Mouse (Mus musculus) myocyte (in vitro differentiated cells): ENCODE measurements around the gene Ttc3.

Source experiments
- CEBPB ChIP-seq: IDR thresholded peaks from 2 replicates; pipeline ENCODE4 v1.6.1; 2011; ENCODE audit warnings: mild to moderate bottlenecking, moderate library complexity; ENCODE audit not compliant: poor library complexity, insufficient read depth, severe bottlenecking
- E2F4 ChIP-seq: IDR thresholded peaks from one replicate; pipeline ENCODE4 v1.6.1; 2011; ENCODE audit warnings: mild to moderate bottlenecking, control low read depth, moderate library complexity; ENCODE audit not compliant: insufficient read depth
- MAX ChIP-seq: IDR thresholded peaks from one replicate; pipeline ENCODE4 v1.6.1; 2011; ENCODE audit warnings: low read depth, mild to moderate bottlenecking, control low read depth
- MYOD1 ChIP-seq, 3 experiments: IDR thresholded peaks; one replicate each; pipeline ENCODE4 v1.6.1; 2011; ENCODE audit warnings: control low read depth in 2 of 3, low read depth in 2 of 3, mild to moderate bottlenecking in 2 of 3, moderate library complexity in 1 of 3; ENCODE audit not compliant: insufficient read length in 2 of 3, control insufficient read depth in 1 of 3
- POLR2A ChIP-seq: IDR thresholded peaks from one replicate; pipeline ENCODE4 v1.6.1; 2011; ENCODE audit warnings: low read depth, mild to moderate bottlenecking, control low read depth, moderate library complexity; ENCODE audit not compliant: insufficient read length
- POLR2AphosphoS2 ChIP-seq: IDR thresholded peaks from one replicate; pipeline ENCODE4 v1.6.1; 2011; ENCODE audit warnings: low read depth, control low read depth; ENCODE audit not compliant: insufficient read length
- REST ChIP-seq: IDR thresholded peaks from one replicate; pipeline ENCODE4 v1.6.1; 2011; ENCODE audit warnings: mild to moderate bottlenecking, control low read depth, moderate library complexity; ENCODE audit not compliant: insufficient read depth, insufficient read length
- SRF ChIP-seq: IDR thresholded peaks from one replicate; pipeline ENCODE4 v1.6.1; 2011; ENCODE audit warnings: low read depth; ENCODE audit not compliant: control insufficient read depth, insufficient read length
- TCF12 ChIP-seq: IDR thresholded peaks from one replicate; pipeline ENCODE4 v1.6.1; 2011; ENCODE audit warnings: mild to moderate bottlenecking, control low read depth; ENCODE audit not compliant: poor library complexity, insufficient read depth, severe bottlenecking
- USF1 ChIP-seq: IDR thresholded peaks from one replicate; pipeline ENCODE4 v1.6.1; 2011; ENCODE audit warnings: low read depth, mild to moderate bottlenecking, control low read depth, moderate library complexity

- TF ChIP-seq CEBPB (no peak), MYOD1 (IDR thresholded peaks at IDR 0.05; ENCODE audit: control insufficient read depth in 1 of 3, insufficient read length in 2 of 3, low read depth in 2 of 3) (peak; percentile 98 to 99 (median 98)), POLR2A (no peak), SRF (no peak), USF1 (no peak), E2F4 (no peak), TCF12 (peak; percentile 87), POLR2AphosphoS2 (no peak), MAX (no peak), REST (no peak)
Observed at GRCm38 (mm10) chr16:94348779-94349178, 21.6 kb upstream of the Ttc3 start.
